Mouse (Mus musculus): Measurements from ENCODE around the gene Dcp1b. TPM values are rescaled to one million over a fixed set of nuclear protein-coding genes. Genes with fewer than 3 reads are reported as not detected.
"Not testable (repeated sequence)": the region's sequence is repeated elsewhere in the genome, so short reads cannot be mapped to it uniquely, and the experiment has no call there.

Dcp1b gene
- polyA plus RNA-seq, 1 experiment from 2014 or later, result 10.6 TPM

GRCm38 (mm10) chr6:119200362-119200761 lies 25.3 kb downstream of the Dcp1b start:
- Histone ChIP-seq H3K4me2 (ENCODE audit: low read length) (no peak overlapping the region), H3K36me3 (ENCODE audit: control insufficient read depth, insufficient read depth, low read length) (peaks cover 4% of the 10 kb centered on the region; the same call in 1 of the 2 replicates), H3K9me3 (ENCODE audit: control insufficient read depth, low read length) (no peaks in the 10 kb centered on the region), H3K27me3 (replicated peaks; ENCODE audit: control insufficient read depth, insufficient read depth, low read length) (no peaks in the 10 kb centered on the region), H3K27ac (ENCODE audit: low read depth, low read length) (no peak overlapping the region), H3K4me1 (ENCODE audit: control insufficient read depth, insufficient read depth, low read depth, low read length) (peaks cover 4% of the 10 kb centered on the region; the same call in 1 of the 2 replicates), H3K9ac (ENCODE audit: low read depth, low read length) (no peak overlapping the region), H3K4me3 (ENCODE audit: low read length) (no peak overlapping the region)
- no peak for ATAC-seq
- 80% methylated on average over 5 of the region's 5 CpGs for WGBS

- H3K4me3 ChIP-seq (ENCODE audit: low read length), result no peak overlapping the region
- no peak for ATAC-seq
Measured at GRCm38 (mm10) chr6:119201575-119201974, 26.5 kb downstream of the Dcp1b start.

GRCm38 (mm10) chr6:119204286-119204685 lies 29.2 kb downstream of the Dcp1b start:
- H3K9ac ChIP-seq (ENCODE audit: low read depth, low read length), result no peak overlapping the region
- H3K4me3 ChIP-seq (ENCODE audit: low read length), result no peak overlapping the region
- H3K27me3 ChIP-seq (replicated peaks; ENCODE audit: control insufficient read depth, insufficient read depth, low read length), result no peaks in the 10 kb centered on the region
- no peak for ATAC-seq
- WGBS, result 90% methylated on average over 7 of the region's 7 CpGs
- no peaks in the 10 kb centered on the region for H3K9me3 ChIP-seq (ENCODE audit: control insufficient read depth, low read length)
- no peak overlapping the region for H3K4me2 ChIP-seq (ENCODE audit: low read length)
- no peaks in the 10 kb centered on the region for H3K4me1 ChIP-seq (ENCODE audit: control insufficient read depth, insufficient read depth, low read depth, low read length)
- H3K36me3 ChIP-seq (ENCODE audit: control insufficient read depth, insufficient read depth, low read length), result peaks cover 4% of the 10 kb centered on the region; the same call in 1 of the 2 replicates
- no peak overlapping the region for H3K27ac ChIP-seq (ENCODE audit: low read depth, low read length)

More at GRCm38 (mm10) chr6:119201575-119201974, 26.5 kb downstream of the Dcp1b start:
- no peaks in the 10 kb centered on the region for H3K27me3 ChIP-seq (replicated peaks; ENCODE audit: control insufficient read depth, insufficient read depth, low read length)
- H3K36me3 ChIP-seq (ENCODE audit: control insufficient read depth, insufficient read depth, low read length), result peaks cover 4% of the 10 kb centered on the region; the same call in 1 of the 2 replicates
- no peak overlapping the region for H3K27ac ChIP-seq (ENCODE audit: low read depth, low read length)
- WGBS, result 96% methylated on average over 4 of the region's 4 CpGs
- H3K4me2 ChIP-seq (ENCODE audit: low read length), result no peak overlapping the region
- no peak overlapping the region for H3K9ac ChIP-seq (ENCODE audit: low read depth, low read length)
- no peaks in the 10 kb centered on the region for H3K9me3 ChIP-seq (ENCODE audit: control insufficient read depth, low read length)
- peaks cover 4% of the 10 kb centered on the region; the same call in 1 of the 2 replicates for H3K4me1 ChIP-seq (ENCODE audit: control insufficient read depth, insufficient read depth, low read depth, low read length)

GRCm38 (mm10) chr6:119204915-119205314 lies 29.9 kb downstream of the Dcp1b start:
- Histone ChIP-seq H3K4me1 (ENCODE audit: control insufficient read depth, insufficient read depth, low read depth, low read length) (no peaks in the 10 kb centered on the region), H3K4me2 (ENCODE audit: low read length) (no peak overlapping the region), H3K9ac (ENCODE audit: low read depth, low read length) (no peak overlapping the region), H3K36me3 (ENCODE audit: control insufficient read depth, insufficient read depth, low read length) (peaks cover 4% of the 10 kb centered on the region; the same call in 1 of the 2 replicates), H3K27ac (ENCODE audit: low read depth, low read length) (no peak overlapping the region), H3K9me3 (ENCODE audit: control insufficient read depth, low read length) (no peaks in the 10 kb centered on the region), H3K27me3 (replicated peaks; ENCODE audit: control insufficient read depth, insufficient read depth, low read length) (no peaks in the 10 kb centered on the region), H3K4me3 (ENCODE audit: low read length) (no peak overlapping the region)
- ATAC-seq, result no peak
- 44% methylated on average over 3 of the region's 3 CpGs for WGBS

GRCm38 (mm10) chr6:119206006-119206405 lies 31.0 kb downstream of the Dcp1b start:
- not testable (repeated sequence) for H3K36me3 ChIP-seq (ENCODE audit: control insufficient read depth, insufficient read depth, low read length); H3K9me3 ChIP-seq (ENCODE audit: control insufficient read depth, low read length); H3K4me1 ChIP-seq (ENCODE audit: control insufficient read depth, insufficient read depth, low read depth, low read length); H3K27ac ChIP-seq (ENCODE audit: low read depth, low read length); ATAC-seq; H3K9ac ChIP-seq (ENCODE audit: low read depth, low read length); H3K4me2 ChIP-seq (ENCODE audit: low read length); H3K4me3 ChIP-seq (ENCODE audit: low read length); H3K27me3 ChIP-seq (replicated peaks; ENCODE audit: control insufficient read depth, insufficient read depth, low read length)
- 84% methylated on average over 7 of the region's 7 CpGs for WGBS

- Histone ChIP-seq H3K9ac (ENCODE audit: low read depth, low read length) (no peak overlapping the region), H3K27ac (ENCODE audit: low read depth, low read length) (no peak overlapping the region), H3K36me3 (ENCODE audit: control insufficient read depth, insufficient read depth, low read length) (peaks cover 21% of the 10 kb centered on the region), H3K4me2 (ENCODE audit: low read length) (no peak overlapping the region), H3K27me3 (replicated peaks; ENCODE audit: control insufficient read depth, insufficient read depth, low read length) (no peaks in the 10 kb centered on the region), H3K4me1 (ENCODE audit: control insufficient read depth, insufficient read depth, low read depth, low read length) (no peaks in the 10 kb centered on the region), H3K4me3 (ENCODE audit: low read length) (no peak overlapping the region), H3K9me3 (ENCODE audit: control insufficient read depth, low read length) (no peaks in the 10 kb centered on the region)
- 94% methylated on average over 5 of the region's 5 CpGs for WGBS
- ATAC-seq, result no peak
Measured at GRCm38 (mm10) chr6:119213375-119213774, 38.3 kb downstream of the Dcp1b start.

GRCm38 (mm10) chr6:119214190-119214589 lies 39.1 kb downstream of the Dcp1b start:
- no peak overlapping the region for H3K4me3 ChIP-seq (ENCODE audit: low read length)
- H3K27ac ChIP-seq (ENCODE audit: low read depth, low read length), result no peak overlapping the region
- H3K4me1 ChIP-seq (ENCODE audit: control insufficient read depth, insufficient read depth, low read depth, low read length), result no peaks in the 10 kb centered on the region
- no peaks in the 10 kb centered on the region for H3K9me3 ChIP-seq (ENCODE audit: control insufficient read depth, low read length)
- 77% methylated on average over 6 of the region's 6 CpGs for WGBS
- no peak overlapping the region for H3K4me2 ChIP-seq (ENCODE audit: low read length)
- H3K27me3 ChIP-seq (replicated peaks; ENCODE audit: control insufficient read depth, insufficient read depth, low read length), result no peaks in the 10 kb centered on the region
- H3K9ac ChIP-seq (ENCODE audit: low read depth, low read length), result no peak overlapping the region
- ATAC-seq, result no peak
- peaks cover 21% of the 10 kb centered on the region for H3K36me3 ChIP-seq (ENCODE audit: control insufficient read depth, insufficient read depth, low read length)

GRCm38 (mm10) chr6:119215040-119215613 lies 40.1 kb downstream of the Dcp1b start:
- peaks cover 21% of the 10 kb centered on the region for H3K36me3 ChIP-seq (ENCODE audit: control insufficient read depth, insufficient read depth, low read length)
- 91% methylated on average over 10 of the region's 10 CpGs for WGBS
- no peak overlapping the region for H3K4me3 ChIP-seq (ENCODE audit: low read length)
- no peak overlapping the region for H3K27ac ChIP-seq (ENCODE audit: low read depth, low read length)
- H3K27me3 ChIP-seq (replicated peaks; ENCODE audit: control insufficient read depth, insufficient read depth, low read length), result no peaks in the 10 kb centered on the region
- no peak overlapping the region for H3K9ac ChIP-seq (ENCODE audit: low read depth, low read length)
- no peaks in the 10 kb centered on the region; the same call in 1 of the 2 replicates for H3K4me1 ChIP-seq (ENCODE audit: control insufficient read depth, insufficient read depth, low read depth, low read length)
- ATAC-seq, result no peak
- H3K4me2 ChIP-seq (ENCODE audit: low read length), result no peak overlapping the region
- H3K9me3 ChIP-seq (ENCODE audit: control insufficient read depth, low read length), result no peaks in the 10 kb centered on the region

GRCm38 (mm10) chr6:119217661-119218060 lies 42.6 kb downstream of the Dcp1b start:
- H3K4me2 ChIP-seq (ENCODE audit: low read length), result no peak overlapping the region
- 84% methylated on average over 4 of the region's 4 CpGs for WGBS
- H3K27me3 ChIP-seq (replicated peaks; ENCODE audit: control insufficient read depth, insufficient read depth, low read length), result no peaks in the 10 kb centered on the region
- H3K9ac ChIP-seq (ENCODE audit: low read depth, low read length), result no peak overlapping the region
- no peaks in the 10 kb centered on the region for H3K9me3 ChIP-seq (ENCODE audit: control insufficient read depth, low read length)
- no peak for ATAC-seq
- H3K36me3 ChIP-seq (ENCODE audit: control insufficient read depth, insufficient read depth, low read length), result peaks cover 21% of the 10 kb centered on the region
- H3K4me1 ChIP-seq (ENCODE audit: control insufficient read depth, insufficient read depth, low read depth, low read length), result peaks cover 2% of the 10 kb centered on the region; the same call in 1 of the 2 replicates
- no peak overlapping the region for H3K4me3 ChIP-seq (ENCODE audit: low read length)
- no peak overlapping the region for H3K27ac ChIP-seq (ENCODE audit: low read depth, low read length)

All from hindbrain, embryonic 16.5 days (tissue).